Mouse (Mus musculus) ES-E14 (cell line): ENCODE measurements around the gene Ndfip2.

Experiments used
- CHD2 ChIP-seq: IDR thresholded peaks from 2 replicates; pipeline ENCODE4 v1.6.1; 2014; ENCODE audit warnings: mild to moderate bottlenecking, low read depth, low read length, inconsistent platforms
- HCFC1 ChIP-seq: IDR thresholded peaks from 2 replicates; pipeline ENCODE4 v1.6.1; 2012; ENCODE audit warnings: low read length, inconsistent platforms, borderline replicate concordance; ENCODE audit not compliant: insufficient read depth
- MAFK ChIP-seq: IDR thresholded peaks from 2 replicates; pipeline ENCODE4 v1.6.1; 2014; ENCODE audit warnings: mild to moderate bottlenecking, low read depth, low read length, inconsistent platforms; ENCODE audit not compliant: insufficient read depth
- ZC3H11A ChIP-seq: IDR thresholded peaks from 2 replicates; pipeline ENCODE4 v1.6.1; 2012; ENCODE audit warnings: low read depth, mild to moderate bottlenecking, inconsistent platforms, low read length, borderline replicate concordance
- ZNF384 ChIP-seq: IDR thresholded peaks from 2 replicates; pipeline ENCODE4 v1.6.1; 2012; ENCODE audit warnings: low read depth, low read length, inconsistent platforms

- TF ChIP-seq CHD2, result no peak
- no peak for TF ChIP-seq MAFK
- TF ChIP-seq ZC3H11A, result no peak
- no peak for TF ChIP-seq HCFC1
- no peak for TF ChIP-seq ZNF384
Observed at GRCm38 (mm10) chr14:105253304-105253703, 5.1 kb upstream of the Ndfip2 start.
